Mouse (Mus musculus) stomach, embryonic 15.5 days (tissue): Measurements from ENCODE around the gene Gm28036. TPM values are rescaled to one million over a fixed set of nuclear protein-coding genes. Genes with fewer than 3 reads are reported as not detected.

Experiments used
- ATAC-seq: fragments of 200-750 bp; cut with Nextera tagmentation; 2 replicates; pipeline ENCODE4 v1.8.0; 2017; ENCODE audit warnings: low read depth, moderate number of reproducible peaks, moderate TSS enrichment; ENCODE audit not compliant: insufficient read depth, low FRiP score
- H3K27ac ChIP-seq: fragments of 300-500 bp; sonication (generic); 2 replicates; pipeline ENCODE4 v1.5.1; 2015; ENCODE audit warnings: mild to moderate bottlenecking, inconsistent platforms
- H3K27me3 ChIP-seq: fragments of 300-500 bp; sonication (generic); replicated peaks from 2 replicates; pipeline ENCODE4 v1.6.1; 2015; ENCODE audit warnings: inconsistent platforms
- H3K36me3 ChIP-seq: fragments of 300-500 bp; sonication (generic); 2 replicates; pipeline ENCODE4 v1.6.1; 2015; ENCODE audit warnings: inconsistent platforms
- H3K4me1 ChIP-seq: fragments of 300-500 bp; sonication (generic); 2 replicates; pipeline ENCODE4 v1.6.1; 2015; ENCODE audit warnings: inconsistent platforms
- H3K4me2 ChIP-seq: fragments of 300-500 bp; sonication (generic); 2 replicates; pipeline ENCODE4 v1.6.1; 2015; ENCODE audit warnings: mild to moderate bottlenecking, inconsistent platforms
- H3K4me3 ChIP-seq: fragments of 300-500 bp; sonication (generic); replicated peaks from 2 replicates; pipeline ENCODE4 v1.5.1; 2015; ENCODE audit warnings: inconsistent platforms
- H3K9ac ChIP-seq: fragments of 300-500 bp; sonication (generic); 2 replicates; pipeline ENCODE4 v1.6.1; 2015; ENCODE audit warnings: inconsistent platforms
- H3K9me3 ChIP-seq: fragments of 300-500 bp; sonication (generic); 2 replicates; pipeline ENCODE4 v1.6.1; 2016; ENCODE audit warnings: inconsistent platforms
- WGBS: fragments of 180-500 bp; shearing (Covaris S2); methylation state at CpG from one replicate; pipeline ENCODE4 v1.1.7; 2015; 5-methylcytosine and 5-hydroxymethylcytosine counted together
- polyA plus RNA-seq: library from polyadenylated mRNA; unstranded; fragments of >200 nt; fragmentation: Nextera tagmentation; extraction: Ambion mirVana; gene quantifications from 2 replicates; pipeline ENCODE4 v1.2.1, GENCODE M21; 2015

Gm28036 gene
- polyA plus RNA-seq, 1 experiment from 2014 or later = 12.9 TPM

DNA sequence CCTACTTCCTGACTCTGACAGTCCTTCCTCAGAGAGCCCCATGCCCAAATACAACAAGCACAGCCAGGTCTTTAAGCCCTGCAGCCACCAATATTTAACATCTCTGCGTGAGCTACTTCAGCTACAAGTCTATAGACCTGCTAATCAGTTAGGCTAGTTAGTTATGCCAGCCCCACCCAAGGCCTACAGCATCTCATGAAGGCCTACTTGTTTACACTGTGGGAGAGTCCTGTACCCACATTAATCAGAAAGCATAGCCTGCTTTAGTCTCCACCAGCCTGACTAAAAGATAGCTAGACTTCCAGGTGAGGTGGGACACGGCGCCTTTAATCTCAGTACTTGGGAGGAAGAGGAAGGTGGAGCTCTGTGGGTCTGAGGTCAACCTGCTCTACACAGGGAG is 87.5 kb downstream of the Gm28036 start:
- peak; percentile 63 for ATAC-seq
- no peak overlapping the region; the same call in 1 of the 2 replicates for H3K27ac ChIP-seq
- 63% methylated on average over 3 of the region's 3 CpGs for WGBS

DNA sequence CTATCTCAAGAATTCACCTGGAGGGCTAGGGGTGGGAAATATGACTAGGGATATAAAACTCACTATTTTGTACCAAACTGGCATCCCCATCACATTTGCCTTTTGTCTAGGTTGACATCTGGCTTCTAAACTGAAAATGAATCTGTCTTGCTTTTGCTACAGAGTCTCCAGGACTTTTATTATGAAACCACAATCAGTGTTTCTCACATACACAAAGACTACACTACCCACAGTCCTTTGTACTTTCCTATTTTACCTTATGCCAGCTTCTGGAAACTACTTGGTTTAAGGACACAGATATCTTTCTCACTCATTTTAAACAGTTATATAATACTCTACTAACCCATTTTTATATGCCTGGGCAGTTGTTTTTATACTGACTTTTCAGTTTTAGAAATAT is 101.4 kb downstream of the Gm28036 start:
- Histone ChIP-seq H3K27ac (no peak overlapping the region), H3K4me3 (no peak overlapping the region), H3K36me3 (no peaks in the 10 kb centered on the region), H3K27me3 (no peaks in the 10 kb centered on the region), H3K9ac (no peak overlapping the region), H3K4me1 (no peaks in the 10 kb centered on the region), H3K4me2 (no peak overlapping the region), H3K9me3 (no peaks in the 10 kb centered on the region)
- ATAC-seq = no peak

More for the DNA sequence above, 87.5 kb downstream of the Gm28036 start:
- H3K36me3 ChIP-seq = no peaks in the 10 kb centered on the region
- H3K4me1 ChIP-seq = no peaks in the 10 kb centered on the region; the same call in 1 of the 2 replicates
- H3K4me2 ChIP-seq = no peak overlapping the region
- no peak overlapping the region for H3K9ac ChIP-seq
- H3K4me3 ChIP-seq = no peak overlapping the region
- H3K27me3 ChIP-seq = no peaks in the 10 kb centered on the region
- H3K9me3 ChIP-seq = no peaks in the 10 kb centered on the region

Other genes starting within 250 kb of the Gm28036 start
- gene Uqcc1, start 196.8 kb downstream of the Gm28036 start, polyA plus RNA-seq = 64.5 and 72.0 TPM in 2 replicates
- gene Gm15557, start 186.4 kb downstream of the Gm28036 start, polyA plus RNA-seq = not detected in 2 replicates
- gene Gdf5, start 181.7 kb downstream of the Gm28036 start, polyA plus RNA-seq = 0.67 and 0.69 TPM in 2 replicates
- gene Cep250, start 170.6 kb downstream of the Gm28036 start, polyA plus RNA-seq = 21.3 and 22.8 TPM in 2 replicates
- gene 6430550D23Rik, start 119.1 kb downstream of the Gm28036 start, polyA plus RNA-seq = 1.3 and 1.4 TPM in 2 replicates
- gene Ergic3, start 119.0 kb downstream of the Gm28036 start, polyA plus RNA-seq = 206 and 222 TPM in 2 replicates
- 1.3 and 1.6 TPM in 2 replicates for gene Fer1l4, start 74.1 kb downstream of the Gm28036 start, polyA plus RNA-seq
- gene Spag4, start 61.9 kb downstream of the Gm28036 start, polyA plus RNA-seq = 2.5 and 3.3 TPM in 2 replicates
- 51.6 and 52.9 TPM in 2 replicates for gene Cpne1, start 15.1 kb downstream of the Gm28036 start, polyA plus RNA-seq
- gene Rbm12, start 15.1 kb downstream of the Gm28036 start, polyA plus RNA-seq = 18.4 and 27.0 TPM in 2 replicates
- gene Romo1, start 16.9 kb upstream of the Gm28036 start, polyA plus RNA-seq = 350 and 376 TPM in 2 replicates
- gene Nfs1, start 17.1 kb upstream of the Gm28036 start, polyA plus RNA-seq = 50.0 and 54.2 TPM in 2 replicates
- gene Rbm39, start 53.1 kb upstream of the Gm28036 start, polyA plus RNA-seq = 585 and 589 TPM in 2 replicates
- gene Phf20, start 69.4 kb upstream of the Gm28036 start, polyA plus RNA-seq = 55.5 and 69.4 TPM in 2 replicates
- 4.3 and 4.7 TPM in 2 replicates for gene Cnbd2, start 185.2 kb upstream of the Gm28036 start, polyA plus RNA-seq
- 65.9 and 76.7 TPM in 2 replicates for gene Scand1, start 185.6 kb upstream of the Gm28036 start, polyA plus RNA-seq